Mouse (Mus musculus) cerebellum, adult 11 months (tissue): ENCODE data around the gene Prcp.

Experiments
- DNase-seq: peaks from one replicate; pipeline ENCODE4 v3.0.0; 2022

Prcp gene

DNA sequence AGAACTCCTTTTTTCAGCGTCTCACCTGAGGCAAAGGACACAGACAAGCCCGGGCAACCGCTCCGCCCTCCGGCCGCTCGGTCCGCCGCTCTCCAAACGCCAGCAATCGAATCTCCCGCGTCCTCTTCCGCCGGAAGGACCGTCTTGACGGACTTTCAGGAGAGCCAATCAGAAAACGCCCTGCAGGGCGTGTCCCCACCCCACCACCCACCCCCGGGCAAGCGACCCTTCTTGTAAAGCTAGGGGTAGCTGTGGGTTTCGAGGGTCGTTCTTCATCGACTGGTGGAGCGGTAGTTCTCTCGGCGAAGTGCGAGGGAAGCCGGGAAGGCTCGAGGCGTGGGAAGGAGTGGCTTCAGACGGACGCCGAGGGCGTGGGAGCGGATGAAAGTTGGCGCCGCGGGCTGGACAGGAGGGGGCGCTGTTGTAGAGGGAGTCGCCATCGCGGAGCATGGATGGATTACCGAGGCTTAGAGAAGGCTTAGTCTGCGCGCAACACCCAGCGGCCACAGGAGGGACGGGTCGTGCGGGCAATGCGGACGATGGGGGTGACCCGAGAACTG, at the start of gene Prcp, which contains the start of gene Ddias:
Gene Prcp (plus strand): TSS at position 355 of the 560 bp plus-strand sequence.
Gene Ddias (minus strand): TSS at position 132 of the 560 bp plus-strand sequence.
- DNase-seq = peak; percentile 90

DNA sequence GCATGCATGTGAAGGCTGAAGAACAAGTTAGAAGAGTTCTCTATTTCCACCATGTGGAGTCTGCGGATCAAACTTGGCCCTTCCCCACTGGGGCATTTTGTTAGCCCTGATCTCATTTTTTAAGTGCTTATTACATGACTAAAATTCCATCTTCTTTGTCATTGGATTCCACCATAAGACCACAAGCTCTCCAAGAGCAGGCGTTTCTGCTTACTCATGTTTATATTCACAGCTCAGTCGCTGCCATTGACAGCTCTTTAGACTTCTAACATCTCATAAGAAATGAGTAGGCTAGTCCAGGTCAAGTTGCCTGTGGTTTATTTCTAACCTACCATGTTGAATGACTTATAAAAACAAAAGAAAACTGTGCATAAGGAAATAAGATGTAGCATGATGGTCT, 48.0 kb upstream of the Prcp start:
- no peak for DNase-seq

DNA sequence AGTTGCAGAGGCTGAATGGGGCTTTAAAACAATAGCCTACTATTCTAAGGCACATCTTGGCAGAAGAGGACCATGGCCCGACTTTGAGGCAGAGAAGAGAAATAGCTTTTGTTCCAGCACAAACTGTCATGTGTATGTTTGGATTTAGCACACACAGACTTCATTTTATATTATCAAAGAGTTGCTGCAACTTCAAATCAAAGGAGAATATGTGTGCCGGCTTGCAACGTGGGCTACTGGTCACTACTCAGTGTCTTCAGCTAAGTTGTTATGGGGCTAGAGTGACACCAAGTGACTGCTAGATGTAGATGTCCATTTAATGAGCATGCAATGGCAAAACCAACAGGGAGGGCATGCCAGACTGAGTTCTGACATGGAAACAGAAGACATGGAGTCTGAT, 46.3 kb upstream of the Prcp start:
- DNase-seq = peak; percentile 28

DNA sequence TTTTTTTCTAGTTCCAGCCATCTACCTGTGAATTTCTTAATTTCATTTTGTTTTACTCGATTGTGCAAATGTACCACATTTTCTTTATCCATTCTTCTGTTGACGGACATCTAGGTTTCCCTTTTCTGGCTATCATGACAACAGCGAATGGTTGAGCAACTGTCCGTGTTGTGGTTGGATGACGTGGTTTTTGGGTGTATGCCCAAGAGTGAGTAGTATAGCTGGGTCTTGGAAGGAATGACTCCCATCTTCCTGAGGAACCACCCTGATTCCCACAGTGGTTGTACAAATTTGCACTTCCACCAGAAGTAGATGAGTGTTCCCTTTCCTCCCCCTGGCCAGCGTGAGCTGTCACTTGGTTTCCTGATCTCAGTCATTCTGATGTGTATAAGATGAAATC, 41.9 kb upstream of the Prcp start:
- DNase-seq = no peak

DNA sequence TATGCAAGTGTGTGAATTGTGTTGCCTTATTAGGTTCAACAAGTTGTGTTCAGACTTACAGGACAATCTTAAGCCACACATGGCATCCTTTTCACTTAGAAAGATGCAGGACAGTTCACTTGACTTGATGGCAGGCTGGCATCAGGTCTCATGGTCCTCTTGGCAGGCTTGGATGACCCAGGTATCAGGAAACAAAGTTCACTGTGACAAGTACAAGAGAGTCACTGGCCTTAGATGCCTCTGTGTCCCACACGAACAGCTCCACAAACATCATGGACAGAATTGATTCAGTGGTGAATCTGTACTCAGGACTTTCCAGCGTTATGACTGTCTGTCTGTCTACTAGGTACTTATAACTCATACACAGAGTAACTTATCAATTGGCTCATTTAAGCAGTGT, 39.9 kb upstream of the Prcp start:
- DNase-seq = no peak

DNA sequence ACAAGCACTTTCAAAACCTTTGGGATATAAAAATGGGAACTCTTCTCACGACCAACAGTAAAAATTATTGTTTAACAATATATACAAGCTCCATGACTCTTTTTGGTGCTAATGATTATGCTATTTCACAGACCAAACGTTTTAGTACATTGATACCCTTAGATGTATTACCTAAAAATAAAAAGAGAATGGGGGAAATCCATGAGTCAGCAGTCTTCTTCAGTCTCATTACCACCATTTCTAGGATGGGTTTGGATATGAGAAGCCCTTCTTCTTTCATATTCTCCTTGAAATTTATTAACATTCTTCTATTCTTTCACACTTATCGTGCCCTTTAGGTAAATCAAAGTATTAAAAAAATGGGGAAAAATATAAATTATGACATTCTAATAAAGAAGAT, 37.8 kb upstream of the Prcp start:
- no peak for DNase-seq

DNA sequence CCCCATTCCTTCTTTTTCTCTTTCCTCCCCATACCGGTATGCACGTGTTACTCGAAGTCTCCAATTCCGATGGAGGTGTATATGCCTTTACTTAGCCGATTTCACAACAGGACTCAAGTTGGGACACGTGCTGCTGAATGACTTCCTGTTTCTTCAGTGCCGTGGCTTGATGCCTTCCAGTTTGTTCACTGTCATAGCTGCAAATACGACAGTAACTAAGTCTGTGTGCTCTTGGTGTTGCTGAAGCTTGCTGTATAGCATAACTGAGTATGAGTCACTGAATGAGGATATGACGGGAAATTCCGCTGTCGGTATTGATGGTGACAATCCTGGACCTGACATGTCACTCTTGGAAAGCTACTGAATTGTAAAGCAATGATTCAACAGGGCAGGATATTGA, 37.0 kb upstream of the Prcp start:
- DNase-seq = no peak

DNA sequence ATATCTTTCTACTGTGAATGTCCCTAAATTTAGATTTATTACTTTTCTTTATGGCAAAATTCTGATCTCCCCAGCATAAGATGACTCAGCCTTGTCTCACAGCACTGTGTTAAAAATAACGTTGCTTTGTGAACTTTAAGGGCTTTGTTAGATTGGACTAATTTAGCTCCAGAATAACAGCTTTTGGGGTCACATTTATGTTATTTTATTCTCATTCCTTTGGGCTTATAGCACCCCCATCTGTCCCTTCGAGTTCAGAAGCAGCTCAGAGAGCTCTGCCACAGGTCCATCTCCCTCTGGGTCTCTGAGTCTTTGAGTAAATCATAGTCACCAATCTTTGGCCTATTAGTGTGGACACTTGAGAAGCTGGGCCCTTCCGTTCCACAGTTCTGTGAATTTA, 36.4 kb upstream of the Prcp start:
- DNase-seq = no peak

DNA sequence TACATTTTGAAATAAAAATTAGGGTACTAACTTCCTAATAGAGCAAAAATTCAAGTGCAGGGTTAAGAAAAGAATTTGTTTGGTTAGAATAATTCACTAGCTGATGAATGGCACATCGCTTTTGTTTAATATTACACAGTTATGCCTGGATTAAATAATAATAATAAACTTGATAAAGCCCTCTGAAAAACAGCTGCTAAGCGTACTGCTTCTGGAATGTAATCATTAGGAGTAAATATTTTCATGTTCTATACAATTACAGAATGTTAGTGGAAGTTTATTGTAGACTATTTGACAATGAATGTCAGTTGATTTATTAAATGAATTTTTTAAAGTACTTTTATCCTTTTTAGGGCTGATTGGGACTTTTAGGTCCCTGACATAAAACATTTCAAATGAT, 32.0 kb upstream of the Prcp start:
- no peak for DNase-seq

DNA sequence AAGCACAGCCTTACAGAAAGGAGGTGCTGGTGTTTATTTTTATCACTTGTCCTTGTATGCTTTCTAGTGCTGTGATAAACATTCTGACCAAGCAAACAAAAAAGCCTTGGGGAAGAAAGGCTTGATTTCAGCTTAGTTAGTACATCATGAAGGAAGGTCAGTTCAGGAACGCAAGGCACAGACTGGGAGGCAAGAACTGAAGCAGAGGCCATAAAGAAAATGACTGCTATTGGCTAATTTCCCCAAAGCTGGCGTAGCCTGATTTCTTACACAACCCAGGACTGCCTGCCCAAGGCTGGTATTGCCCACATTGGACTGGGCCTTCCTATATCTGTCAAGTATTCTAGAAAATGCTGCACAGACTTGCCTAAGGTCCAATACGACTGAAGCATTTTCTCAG, 26.0 kb upstream of the Prcp start:
- no peak for DNase-seq

DNA sequence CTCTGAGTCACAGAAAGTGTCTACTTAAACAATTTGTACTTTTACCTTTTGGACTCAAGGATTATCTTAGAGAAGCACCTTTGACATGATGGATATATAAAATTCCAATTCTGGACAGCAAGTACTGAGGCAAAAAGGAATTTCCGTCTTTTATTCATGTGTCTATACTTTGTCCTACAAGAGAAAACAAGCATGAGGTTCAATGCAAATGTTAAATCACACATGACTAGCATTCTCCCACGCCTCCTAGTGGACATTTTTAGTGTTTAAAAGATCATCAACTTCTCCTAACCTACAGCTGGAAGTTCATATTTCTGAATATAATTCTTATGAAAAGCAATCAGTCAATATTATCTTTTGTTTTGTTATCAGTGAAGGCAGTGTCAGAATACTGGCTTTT, 7.7 kb upstream of the Prcp start:
- DNase-seq = no peak

DNA sequence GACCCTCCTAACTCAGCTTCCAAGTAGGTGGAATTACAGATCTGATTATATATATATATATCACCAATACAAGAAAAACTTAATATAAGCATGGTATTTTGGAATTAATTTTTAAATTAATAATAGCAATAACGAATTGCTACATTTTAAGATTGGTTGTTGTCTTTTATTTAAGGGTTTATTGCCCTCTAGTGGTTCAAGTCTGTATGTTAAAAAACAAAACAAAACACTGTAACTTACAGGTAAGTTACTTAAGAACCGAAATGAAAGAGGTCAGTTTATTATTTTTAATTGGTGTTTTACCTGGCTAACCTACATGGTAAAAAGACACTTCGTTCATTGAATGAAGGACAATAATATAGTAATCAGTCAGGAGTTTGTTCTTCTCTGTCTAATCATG, 4.1 kb upstream of the Prcp start:
- no peak for DNase-seq

DNA sequence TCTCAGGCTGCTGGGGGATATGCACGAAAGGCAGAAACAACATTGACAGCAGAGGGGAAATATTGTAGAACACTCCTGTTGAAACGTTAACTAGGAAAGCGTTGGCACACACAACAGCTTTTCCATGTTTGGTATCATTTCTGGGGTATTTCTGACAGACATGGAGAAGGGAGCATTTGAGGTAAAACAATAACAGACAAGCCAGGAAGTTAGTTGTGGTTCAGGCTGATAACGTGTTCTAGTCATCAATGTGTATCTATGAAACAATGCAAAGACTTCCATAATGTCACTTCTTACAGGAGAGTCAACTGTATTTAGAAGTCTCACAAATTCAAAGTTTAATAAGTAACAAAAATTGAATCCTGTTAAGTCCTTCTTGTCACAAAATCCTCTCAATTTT, 2.7 kb upstream of the Prcp start:
- no peak for DNase-seq

DNA sequence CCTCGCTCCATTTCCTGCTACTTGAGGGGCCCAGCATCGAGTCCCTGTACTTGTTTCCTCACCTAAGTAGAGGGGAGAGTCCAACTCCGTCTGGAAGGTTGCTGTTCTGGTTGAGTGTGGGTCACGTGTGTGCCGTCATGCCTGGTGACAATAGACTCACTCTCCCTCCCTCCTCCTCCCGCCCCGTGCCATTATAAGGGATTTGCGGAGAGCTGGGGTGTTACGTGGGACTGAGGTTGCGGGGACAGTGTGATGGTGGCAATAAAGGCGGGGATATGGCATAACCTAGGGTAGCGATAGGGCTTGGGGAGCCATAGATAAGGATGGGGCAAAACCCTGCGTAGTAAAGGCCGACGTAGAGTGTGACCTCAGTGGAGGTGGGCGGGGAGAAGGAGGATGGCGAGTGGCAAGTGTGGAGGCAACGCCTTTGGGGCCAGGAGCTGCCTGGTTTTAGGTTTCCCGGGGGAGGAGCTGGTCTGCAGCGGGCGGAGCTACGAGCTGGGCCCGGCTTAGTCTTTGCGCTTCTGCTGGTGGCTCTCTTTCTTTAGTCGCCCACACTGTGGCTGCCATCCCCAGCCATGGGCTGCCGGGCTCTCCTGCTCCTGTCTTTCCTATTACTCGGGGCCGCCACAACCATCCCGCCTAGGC, 615 bp downstream of the Prcp start:
- peak; percentile 90 for DNase-seq

DNA sequence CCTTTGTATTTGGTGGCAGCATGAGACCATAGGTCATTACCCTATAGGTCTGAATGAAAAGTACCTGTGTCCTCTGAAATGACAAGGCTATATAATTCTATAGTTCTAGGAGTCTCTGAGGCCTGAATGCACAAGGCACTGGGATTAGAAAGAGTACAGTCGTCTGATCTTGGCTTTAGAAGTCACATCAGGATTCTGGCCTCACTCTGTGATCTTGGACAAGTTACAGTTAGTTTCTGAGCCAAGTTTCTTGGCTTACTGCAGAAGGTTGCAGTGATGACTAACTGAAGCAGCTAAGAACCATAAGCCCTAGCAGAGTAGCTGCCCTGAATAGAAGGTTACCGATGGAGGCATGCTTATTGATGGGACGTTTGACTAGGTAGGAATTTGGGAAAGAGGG, 1.8 kb downstream of the Prcp start:
- DNase-seq = no peak

DNA sequence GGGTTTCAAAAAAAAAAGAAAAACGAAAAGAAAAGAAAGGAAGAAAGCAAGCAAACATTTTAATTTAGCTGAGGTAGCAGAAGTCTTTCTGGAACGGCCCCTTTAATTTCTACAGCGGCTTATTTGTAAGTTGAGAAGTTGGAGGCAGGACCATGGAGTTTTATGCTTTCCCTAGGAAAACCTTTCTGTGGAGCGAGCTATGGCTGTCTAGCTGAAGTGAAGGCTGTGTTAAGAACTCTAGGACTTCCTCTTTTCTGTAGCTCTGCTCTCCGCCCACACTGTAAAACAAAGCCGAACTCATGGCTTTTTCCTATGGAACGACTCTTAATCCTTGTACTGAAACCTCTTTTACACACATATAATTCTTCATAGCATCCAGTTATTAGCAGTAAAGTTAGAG, 2.3 kb downstream of the Prcp start:
- no peak for DNase-seq

DNA sequence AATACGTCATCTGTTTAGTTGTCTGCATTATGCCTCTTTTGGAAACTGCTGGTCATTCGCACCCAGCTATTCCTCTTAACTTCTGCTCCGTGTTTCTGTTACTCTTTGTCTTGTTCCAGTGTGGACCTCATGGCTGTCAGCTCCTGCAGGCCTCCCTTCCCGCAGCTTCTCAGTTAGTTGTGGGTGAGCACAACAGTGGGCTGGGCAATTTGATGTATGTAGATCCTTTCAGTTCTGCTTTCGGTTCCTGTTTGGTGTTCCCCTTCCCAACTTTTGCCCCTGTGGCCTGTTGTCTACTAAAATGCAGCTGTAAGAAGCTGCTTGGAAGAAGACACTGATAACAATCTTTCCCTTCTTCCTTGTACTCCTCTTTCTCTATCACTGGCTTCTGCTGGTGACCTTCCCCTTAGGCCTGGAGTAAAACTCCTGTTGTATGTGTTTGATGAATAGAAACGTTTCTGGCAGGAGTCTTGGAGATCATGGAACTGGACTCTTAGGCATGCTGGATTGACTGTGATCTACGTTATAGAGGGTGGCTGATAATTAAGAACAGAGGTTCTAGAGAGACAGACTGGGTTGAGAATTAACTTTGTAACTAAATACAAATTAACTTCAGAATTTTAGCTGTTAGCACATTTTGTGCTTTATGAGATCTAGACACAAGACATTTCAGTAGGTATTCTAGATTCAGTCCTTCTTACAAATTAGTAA, 4.5 kb downstream of the Prcp start:
- DNase-seq = no peak

DNA sequence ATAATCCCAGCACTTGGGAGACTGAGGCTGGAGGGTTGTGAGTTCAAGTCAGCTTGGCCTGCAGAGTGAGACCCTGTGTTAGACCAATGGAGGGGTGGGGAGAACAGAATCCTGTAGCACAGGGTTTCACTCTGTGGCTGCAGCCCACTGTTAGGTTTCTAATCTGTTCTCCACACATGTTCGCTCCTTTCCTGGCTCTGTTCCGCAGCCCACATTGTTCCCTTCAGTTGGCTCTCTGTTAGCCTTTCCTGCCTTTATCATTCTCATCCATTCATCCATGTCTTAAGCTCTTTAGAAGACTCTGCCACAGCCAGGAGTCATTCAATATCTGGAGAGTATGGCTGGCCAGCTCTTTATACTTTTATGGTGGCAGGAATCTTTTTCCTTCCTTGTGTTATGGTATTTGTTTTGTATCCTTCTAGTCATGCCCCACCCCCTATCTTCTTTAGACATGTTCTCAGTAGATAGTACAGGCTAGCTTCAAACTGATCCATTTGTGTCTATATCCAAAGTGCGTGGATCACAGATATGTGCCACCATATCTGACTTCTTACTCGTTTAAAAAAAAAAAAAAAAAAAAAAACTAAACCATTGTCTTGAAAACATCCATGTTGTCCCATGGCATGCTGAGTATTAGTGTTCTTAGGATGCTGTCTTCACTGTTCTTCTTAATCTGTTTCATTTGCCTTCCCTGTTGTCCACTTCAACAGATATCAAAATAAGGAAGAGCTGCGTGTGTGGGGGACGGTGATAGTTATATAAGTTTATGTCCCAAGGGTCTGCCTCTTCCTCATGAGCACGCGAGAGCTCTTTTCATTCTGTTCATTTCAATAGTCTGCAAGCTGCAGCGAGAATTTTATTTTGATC, 9.8 kb downstream of the Prcp start:
- DNase-seq = no peak

DNA sequence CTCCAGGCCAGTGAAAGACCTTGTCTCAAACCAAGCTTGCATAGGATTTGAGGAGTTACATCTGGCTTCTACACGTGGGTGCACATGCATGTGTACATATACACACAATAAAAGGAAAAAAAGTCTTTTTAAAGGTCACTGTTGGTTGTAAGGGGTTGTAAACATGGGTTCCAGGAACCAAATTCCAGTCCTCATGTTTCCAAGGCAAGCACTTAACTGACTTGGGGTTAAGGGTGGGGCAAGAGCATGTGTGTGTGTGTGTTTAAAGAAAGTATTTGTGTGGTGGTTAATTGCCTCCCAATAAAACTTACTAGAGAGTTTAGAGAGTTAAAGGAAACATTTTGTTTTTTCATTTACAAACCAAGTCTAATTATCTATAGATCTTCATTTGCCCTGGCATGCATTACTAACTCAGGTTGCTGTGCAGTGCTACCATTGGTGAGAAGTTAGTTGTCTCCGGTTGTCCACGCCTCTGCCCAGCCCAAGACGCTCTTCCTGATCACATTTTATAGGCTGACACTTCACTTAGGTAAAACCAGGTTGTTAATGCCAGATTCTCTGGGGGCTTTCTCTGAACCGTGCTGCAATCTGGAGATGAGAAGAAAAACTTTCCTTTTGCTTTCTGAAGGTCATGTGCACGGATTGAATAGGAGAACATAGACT, 10.9 kb downstream of the Prcp start:
- DNase-seq = no peak

DNA sequence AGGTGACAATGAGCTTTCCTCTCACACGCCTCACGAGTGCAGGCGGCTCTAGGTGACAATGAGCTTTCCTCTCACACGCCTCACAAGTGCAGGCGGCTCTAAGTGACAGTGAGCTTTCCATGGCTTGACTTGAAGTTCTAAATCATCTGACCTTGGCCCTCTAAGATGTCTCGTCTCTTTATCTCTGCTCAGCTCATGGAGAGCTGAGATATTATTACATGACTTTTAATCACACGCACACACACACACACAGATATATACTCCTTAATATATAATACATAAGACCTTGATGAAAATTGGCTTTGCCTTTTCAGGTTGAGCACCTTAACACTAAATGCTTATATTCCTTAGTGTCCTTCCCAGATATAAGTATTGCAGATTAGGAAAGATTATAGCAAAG, 12.5 kb downstream of the Prcp start:
- DNase-seq = no peak

DNA sequence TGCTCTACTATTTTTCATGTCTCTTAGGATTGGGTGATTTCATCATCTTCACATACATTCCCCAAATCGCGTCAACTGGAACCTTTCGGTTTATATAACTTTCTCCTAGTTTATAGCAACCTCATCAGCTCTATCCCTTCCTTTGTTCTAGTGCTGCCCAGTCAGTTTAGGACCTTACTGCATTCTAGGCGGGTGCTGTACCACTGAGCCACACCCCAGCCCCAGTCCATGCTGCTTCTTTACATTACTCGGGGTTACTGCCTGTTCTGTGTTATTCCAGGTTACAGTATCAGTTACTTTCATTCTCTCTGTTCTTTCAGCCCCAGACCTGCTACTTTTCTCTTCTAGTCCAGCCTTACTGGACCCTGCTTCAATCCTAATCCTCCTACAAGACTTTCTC, 13.0 kb downstream of the Prcp start:
- DNase-seq = no peak

DNA sequence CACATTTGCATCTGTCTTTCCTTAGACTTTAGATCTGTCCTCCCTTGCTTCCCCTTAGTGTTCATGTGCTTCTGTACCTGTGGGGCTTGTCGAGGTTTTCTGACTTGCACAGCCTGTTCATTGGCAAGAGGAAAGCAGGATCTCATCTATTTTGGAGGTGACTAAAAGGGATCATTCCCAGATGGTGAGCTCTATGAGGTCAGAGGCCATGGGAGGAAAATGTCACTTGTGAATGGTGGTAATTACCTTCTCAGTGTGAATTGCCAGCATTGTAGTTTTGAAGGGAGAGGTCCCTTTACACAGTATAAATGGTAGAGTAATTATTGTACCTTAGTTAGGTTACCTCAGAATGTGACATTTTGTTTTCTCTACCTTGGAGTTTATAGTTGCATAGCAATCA, 15.9 kb downstream of the Prcp start:
- DNase-seq = no peak

DNA sequence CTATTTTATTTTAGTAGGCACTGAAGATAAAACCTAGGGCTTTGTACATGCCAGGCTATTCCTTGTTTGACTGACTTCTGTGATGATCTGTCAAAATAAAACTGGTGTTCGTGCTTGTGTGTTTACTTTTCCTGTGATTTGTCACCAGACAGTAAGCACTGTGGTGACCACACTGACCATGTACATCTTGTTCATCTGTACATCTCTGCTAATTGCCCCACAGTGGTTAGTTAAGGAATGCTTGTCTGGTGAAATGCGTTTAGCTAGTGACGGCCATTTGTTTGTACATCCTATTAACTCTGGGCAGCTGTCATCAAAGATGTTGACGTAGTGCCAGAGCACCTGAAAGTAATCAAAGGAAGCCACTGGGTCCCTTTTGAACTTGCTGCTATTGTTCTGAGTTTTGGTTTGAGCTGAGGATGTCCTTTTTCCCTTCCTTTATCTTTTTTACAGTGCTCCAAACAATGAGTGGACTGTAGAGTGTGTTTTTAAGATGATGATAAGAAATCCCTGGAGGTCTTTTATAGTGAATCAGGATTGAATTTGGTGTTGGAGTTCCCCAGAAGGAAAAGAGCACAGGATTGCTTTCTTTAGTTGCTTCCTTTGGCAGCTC, 16.5 kb downstream of the Prcp start:
- DNase-seq = no peak
